Mouse (Mus musculus) midbrain, embryonic 14.5 days (tissue): ENCODE results near the gene Hist1h1d. TPM values are rescaled to one million over a fixed set of nuclear protein-coding genes. Genes with fewer than 3 reads are reported as not detected.
"Not testable (repeated sequence)": the region's sequence is repeated elsewhere in the genome, so short reads cannot be mapped to it uniquely, and the experiment has no call there.

ENCODE experiments used
- ATAC-seq: fragments of 200-750 bp; cut with Nextera tagmentation; 2 replicates; pipeline ENCODE4 v1.8.0; 2017; ENCODE audit warnings: moderate number of reproducible peaks, moderate library complexity; ENCODE audit not compliant: low FRiP score, low TSS enrichment
- DNase-seq: peaks from one replicate; pipeline ENCODE4 v3.0.0-alpha.2; 2015
- H3K27ac ChIP-seq: fragments of 300-500 bp; sonication (generic); replicated peaks from 2 replicates; pipeline ENCODE4 v1.5.1; 2014; ENCODE audit warnings: mild to moderate bottlenecking, low read depth, low read length, moderate library complexity
- H3K27me3 ChIP-seq: fragments of 300-500 bp; sonication (generic); 2 replicates; pipeline ENCODE4 v1.6.1; 2014; ENCODE audit warnings: low read length, control low read depth, mixed read lengths; ENCODE audit not compliant: control insufficient read depth, insufficient read depth
- H3K36me3 ChIP-seq: fragments of 300-500 bp; sonication (generic); 2 replicates; pipeline ENCODE4 v1.6.1; 2014; ENCODE audit warnings: low read length, control low read depth; ENCODE audit not compliant: control insufficient read depth, insufficient read depth
- H3K4me1 ChIP-seq: fragments of 300-500 bp; sonication (generic); 2 replicates; pipeline ENCODE4 v1.6.1; 2014; ENCODE audit warnings: mild to moderate bottlenecking, antibody characterized with exemption, low read length, control low read depth; ENCODE audit not compliant: control insufficient read depth, insufficient read depth
- H3K4me2 ChIP-seq: fragments of 300-500 bp; sonication (generic); 2 replicates; pipeline ENCODE4 v1.6.1; 2014; ENCODE audit warnings: mild to moderate bottlenecking, low read length, moderate library complexity
- H3K4me3 ChIP-seq: fragments of 300-500 bp; sonication (generic); replicated peaks from 2 replicates; pipeline ENCODE4 v1.5.1; 2014; ENCODE audit warnings: low read depth, low read length
- H3K9ac ChIP-seq: fragments of 300-500 bp; sonication (generic); replicated peaks from 2 replicates; pipeline ENCODE4 v1.6.1; 2014; ENCODE audit warnings: mild to moderate bottlenecking, low read length, moderate library complexity
- H3K9me3 ChIP-seq: fragments of 300-500 bp; sonication (generic); 2 replicates; pipeline ENCODE4 v1.6.1; 2016; ENCODE audit warnings: low read length, control low read depth, mixed read lengths; ENCODE audit not compliant: control insufficient read depth
- WGBS: fragments of 180-500 bp; shearing (Covaris S2); extraction: QIAGEN DNeasy Blood & Tissue Kit; methylation state at CpG from one replicate; pipeline ENCODE4 v1.1.7; 2014; 5-methylcytosine and 5-hydroxymethylcytosine counted together
- polyA plus RNA-seq: library from polyadenylated mRNA; unstranded; fragments of >200 nt; fragmentation: Nextera tagmentation; extraction: Ambion mirVana; gene quantifications from 2 replicates; pipeline ENCODE4 v1.2.1, GENCODE M21; 2014

Hist1h1d gene
- polyA plus RNA-seq, 1 experiment from 2014 or later, result 0.18 TPM

DNA sequence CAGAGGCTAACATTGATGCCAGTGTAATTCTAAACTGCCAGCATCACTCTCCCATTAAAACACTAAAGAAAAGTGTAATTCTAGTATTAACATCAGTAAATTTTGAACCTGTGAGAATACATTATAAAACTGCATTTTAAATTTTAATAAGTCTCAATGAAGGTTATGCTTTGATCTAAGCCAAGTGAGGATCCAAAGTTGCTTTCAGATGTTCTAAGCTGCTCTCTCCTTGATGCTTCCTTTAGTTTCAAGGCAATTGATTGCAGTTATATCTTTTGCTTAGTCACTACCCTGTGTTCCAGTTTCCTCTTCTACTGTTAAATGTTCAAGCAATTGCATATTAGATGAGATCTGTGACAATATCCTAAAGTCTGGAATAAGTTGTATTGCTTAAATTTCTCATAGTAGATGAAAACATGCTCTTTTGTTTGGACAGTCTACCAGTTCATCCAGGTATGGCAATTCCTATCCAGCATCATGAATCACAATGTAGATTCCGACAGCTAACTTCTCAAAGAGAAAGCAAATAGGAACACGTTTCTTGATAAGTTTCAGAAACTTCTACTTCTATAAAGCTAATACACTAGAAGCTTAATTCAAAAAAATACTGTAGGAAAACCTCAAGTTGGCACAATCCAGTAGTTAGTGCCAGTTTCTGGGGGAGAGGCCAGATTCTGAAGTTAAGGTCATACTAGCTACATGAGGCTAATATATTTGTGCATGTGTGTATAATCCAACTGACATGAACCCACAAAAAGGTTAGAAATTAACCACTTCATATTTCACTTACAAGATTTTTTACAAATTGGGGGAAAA lies 19.4 kb downstream of the Hist1h1d start:
- DNase-seq (no peak), ATAC-seq (no peak)
- peak overlapping the region; percentile 59 for H3K4me2 ChIP-seq
- peaks cover 35% of the 10 kb centered on the region for H3K4me1 ChIP-seq
- no peaks in the 10 kb centered on the region for H3K36me3 ChIP-seq
- H3K4me3 ChIP-seq, result peak overlapping the region; percentile 33
- H3K9ac ChIP-seq, result peak overlapping the region; percentile 46; the same call in 1 of the 2 replicates
- no peaks in the 10 kb centered on the region for H3K27me3 ChIP-seq
- peak overlapping the region; percentile 89 for H3K27ac ChIP-seq
- H3K9me3 ChIP-seq, result no peaks in the 10 kb centered on the region
- 38% methylated on average over 2 of the region's 2 CpGs for WGBS

DNA sequence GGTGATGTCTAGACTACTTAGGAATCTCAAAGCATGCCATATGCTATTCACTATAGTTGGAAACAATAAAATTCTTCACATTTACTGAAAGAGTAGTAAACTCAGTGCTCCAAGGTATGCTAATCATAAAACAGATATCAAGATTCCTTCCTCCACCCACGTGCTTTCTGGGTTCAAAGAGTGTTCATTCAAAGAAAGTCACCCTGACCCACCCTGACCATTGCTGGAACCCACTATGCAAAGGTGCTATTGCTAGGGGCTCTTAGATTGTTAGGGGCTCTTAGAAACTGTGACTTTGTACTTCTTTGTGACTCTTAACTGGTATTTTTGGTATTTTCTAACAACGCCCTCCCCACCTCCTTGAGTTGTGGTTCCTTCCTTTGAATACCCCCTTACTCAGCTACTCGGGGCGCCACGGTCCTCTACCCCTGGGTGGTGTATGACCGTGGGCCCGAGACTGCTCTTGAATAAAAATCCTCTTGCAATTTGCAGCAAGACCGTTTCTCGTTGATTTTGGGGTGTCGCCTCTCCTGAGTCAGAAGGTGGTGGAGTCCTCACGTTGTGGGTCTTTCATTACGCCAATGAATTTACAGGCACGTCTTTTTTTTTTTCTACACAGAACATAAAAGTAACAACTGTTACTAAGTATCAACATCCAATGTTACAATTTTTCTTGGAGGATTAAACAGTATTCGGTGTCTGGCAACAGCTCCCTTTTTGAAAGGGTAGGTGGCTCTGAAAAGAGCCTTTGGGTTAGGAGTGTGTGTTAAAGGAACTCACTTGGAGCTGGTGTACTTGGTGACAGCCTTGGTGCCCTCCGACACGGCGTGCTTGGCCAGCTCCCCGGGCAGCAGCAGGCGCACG lies 20.2 kb downstream of the Hist1h1d start:
- WGBS, result 8% methylated on average over 17 of the region's 20 CpGs
- H3K27ac ChIP-seq, result 0 out of 2 replicates have a peak overlapping the region, but pooled peaks have one; percentile 37
- peak overlapping the region; percentile 33 for H3K4me3 ChIP-seq
- not testable (repeated sequence) for H3K36me3 ChIP-seq, H3K27me3 ChIP-seq, H3K9ac ChIP-seq, DNase-seq, ATAC-seq, H3K9me3 ChIP-seq
- peak overlapping the region; percentile 59 for H3K4me2 ChIP-seq
- H3K4me1 ChIP-seq, result peaks cover 35% of the 10 kb centered on the region

DNA sequence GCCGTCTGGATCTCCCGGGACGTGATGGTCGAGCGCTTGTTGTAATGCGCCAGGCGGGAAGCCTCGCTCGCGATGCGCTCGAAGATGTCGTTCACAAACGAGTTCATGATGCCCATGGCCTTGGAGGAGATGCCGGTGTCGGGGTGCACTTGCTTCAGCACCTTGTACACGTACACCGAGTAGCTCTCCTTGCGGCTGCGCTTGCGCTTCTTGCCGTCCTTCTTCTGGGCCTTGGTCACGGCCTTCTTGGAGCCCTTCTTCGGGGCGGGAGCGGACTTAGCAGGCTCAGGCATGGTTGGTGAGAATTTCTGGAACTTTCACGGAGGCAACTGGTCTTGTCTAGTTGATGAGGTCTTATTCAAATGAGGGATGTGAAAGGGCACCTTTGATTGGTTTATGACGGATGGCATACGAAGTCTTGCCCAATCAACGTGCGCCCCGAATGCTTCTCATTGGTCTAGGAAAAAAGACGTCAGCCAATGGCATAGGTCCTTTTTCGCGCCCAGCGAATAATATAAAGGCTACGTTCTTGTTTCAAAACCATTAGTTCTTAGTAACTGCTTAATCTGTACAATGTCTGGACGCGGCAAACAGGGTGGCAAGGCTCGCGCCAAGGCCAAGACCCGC lies 20.9 kb downstream of the Hist1h1d start, which contains the start of the genes Hist1h2bf and Hist1h2ad:
Gene Hist1h2bf (minus strand): TSS at position 299 of the 627 bp plus-strand sequence.
Gene Hist1h2ad (plus strand): TSS at position 484 of the 627 bp plus-strand sequence.
- not testable (repeated sequence) for H3K9me3 ChIP-seq, H3K27me3 ChIP-seq, H3K36me3 ChIP-seq, H3K9ac ChIP-seq
- Histone ChIP-seq H3K4me3 (peak within 1 kb of the TSS; percentile 36), H3K4me1 (peaks cover 35% of the 10 kb centered on the region), H3K4me2 (peak within 1 kb of the TSS; percentile 59), H3K27ac (peak within 1 kb of the TSS; percentile 76)
- under 1% methylated on average over 33 of the region's 42 CpGs for WGBS
- DNase-seq, result peak; percentile 98
- ATAC-seq, result peak; percentile 91

DNA sequence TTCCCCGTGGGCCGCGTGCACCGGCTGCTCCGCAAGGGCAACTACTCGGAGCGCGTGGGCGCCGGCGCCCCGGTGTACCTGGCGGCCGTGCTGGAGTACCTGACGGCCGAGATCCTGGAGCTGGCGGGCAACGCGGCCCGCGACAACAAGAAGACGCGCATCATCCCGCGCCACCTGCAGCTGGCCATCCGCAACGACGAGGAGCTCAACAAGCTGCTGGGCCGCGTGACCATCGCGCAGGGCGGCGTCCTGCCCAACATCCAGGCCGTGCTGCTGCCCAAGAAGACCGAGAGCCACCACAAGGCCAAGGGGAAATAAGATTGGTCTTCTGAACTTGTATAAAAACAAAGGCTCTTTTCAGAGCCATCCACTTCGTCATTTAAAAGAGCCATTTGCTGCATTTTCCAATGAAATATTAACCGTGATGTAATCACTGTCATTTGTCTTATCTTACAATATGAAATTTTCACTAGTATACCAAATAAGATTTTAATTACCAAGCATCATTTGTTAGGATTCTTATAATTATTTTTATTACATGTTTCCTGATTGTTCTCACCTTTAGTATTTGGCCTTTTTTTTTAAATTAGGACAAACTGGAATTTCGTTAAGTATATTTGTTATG lies 21.6 kb downstream of the Hist1h1d start:
- peak overlapping the region; percentile 36 for H3K4me3 ChIP-seq
- H3K4me1 ChIP-seq, result peaks cover 35% of the 10 kb centered on the region
- WGBS, result 0% methylated on average over 5 of the region's 39 CpGs
- not testable (repeated sequence) for H3K27me3 ChIP-seq, H3K9ac ChIP-seq, H3K36me3 ChIP-seq, H3K9me3 ChIP-seq
- DNase-seq, result peak; percentile 37
- H3K4me2 ChIP-seq, result peak overlapping the region; percentile 59
- H3K27ac ChIP-seq, result peak overlapping the region; percentile 76
- 0 out of 2 replicates have a peak, but pooled peaks have one; percentile 0 for ATAC-seq

DNA sequence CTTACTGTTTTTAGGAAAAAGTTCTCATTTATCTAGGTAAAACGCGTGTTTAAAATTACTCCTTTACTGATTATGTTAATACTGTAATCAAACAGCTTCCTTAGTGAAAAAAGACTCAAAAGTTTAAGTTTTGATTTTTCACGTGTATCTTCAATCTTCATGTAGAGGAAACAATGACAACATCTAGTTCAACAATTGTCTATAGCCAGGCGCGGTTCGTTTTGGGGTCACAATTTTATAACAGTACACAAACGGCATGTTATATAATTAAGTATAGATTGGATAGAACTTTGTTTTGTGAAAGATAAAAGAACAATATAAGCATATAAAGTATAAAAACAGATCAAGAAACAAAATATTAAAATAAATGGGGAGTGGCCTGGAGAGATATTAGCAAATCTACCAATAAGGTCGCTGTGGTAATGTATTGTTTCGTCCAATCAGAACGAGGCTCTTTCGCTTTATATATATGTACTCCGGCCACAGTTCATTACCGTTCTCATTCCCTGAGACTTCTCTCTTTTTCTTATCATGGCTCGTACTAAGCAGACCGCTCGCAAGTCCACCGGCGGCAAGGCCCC lies 22.3 kb downstream of the Hist1h1d start, which contains the start of gene Hist1h3d:
Gene Hist1h3d (plus strand): TSS at position 493 of the 581 bp plus-strand sequence.
- Histone ChIP-seq H3K36me3 (no peaks in the 10 kb centered on the region), H3K9ac (peak within 1 kb of the TSS; percentile 30; the same call in 1 of the 2 replicates), H3K9me3 (no peaks in the 10 kb centered on the region), H3K4me3 (peak within 1 kb of the TSS; percentile 36), H3K27me3 (no peaks in the 10 kb centered on the region), H3K4me2 (peak within 1 kb of the TSS; percentile 59), H3K4me1 (peaks cover 31% of the 10 kb centered on the region), H3K27ac (peak within 1 kb of the TSS; percentile 76)
- ATAC-seq, result peak; percentile 72
- under 1% methylated on average over 18 of the region's 18 CpGs for WGBS
- peak; percentile 88 for DNase-seq

DNA sequence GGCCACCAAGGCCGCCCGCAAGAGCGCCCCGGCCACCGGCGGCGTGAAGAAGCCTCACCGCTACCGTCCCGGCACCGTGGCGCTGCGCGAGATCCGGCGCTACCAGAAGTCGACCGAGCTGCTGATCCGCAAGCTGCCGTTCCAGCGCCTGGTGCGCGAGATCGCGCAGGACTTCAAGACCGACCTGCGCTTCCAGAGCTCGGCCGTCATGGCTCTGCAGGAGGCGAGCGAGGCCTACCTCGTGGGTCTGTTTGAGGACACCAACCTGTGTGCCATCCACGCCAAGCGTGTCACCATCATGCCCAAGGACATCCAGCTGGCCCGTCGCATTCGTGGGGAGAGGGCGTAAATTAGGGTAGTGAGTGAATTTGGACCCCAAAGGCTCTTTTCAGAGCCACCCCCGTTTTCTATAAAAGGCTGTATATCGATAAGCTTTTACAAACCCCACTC lies 22.8 kb downstream of the Hist1h1d start:
- Histone ChIP-seq H3K4me2 (peak overlapping the region; percentile 59), H3K27ac (peak overlapping the region; percentile 68), H3K4me1 (peaks cover 30% of the 10 kb centered on the region), H3K9ac (peak overlapping the region; percentile 30; the same call in 1 of the 2 replicates), H3K4me3 (peak overlapping the region; percentile 36)
- not testable (repeated sequence) for H3K27me3 ChIP-seq, H3K36me3 ChIP-seq, ATAC-seq, DNase-seq, H3K9me3 ChIP-seq
- 0% methylated on average over 10 of the region's 40 CpGs for WGBS

DNA sequence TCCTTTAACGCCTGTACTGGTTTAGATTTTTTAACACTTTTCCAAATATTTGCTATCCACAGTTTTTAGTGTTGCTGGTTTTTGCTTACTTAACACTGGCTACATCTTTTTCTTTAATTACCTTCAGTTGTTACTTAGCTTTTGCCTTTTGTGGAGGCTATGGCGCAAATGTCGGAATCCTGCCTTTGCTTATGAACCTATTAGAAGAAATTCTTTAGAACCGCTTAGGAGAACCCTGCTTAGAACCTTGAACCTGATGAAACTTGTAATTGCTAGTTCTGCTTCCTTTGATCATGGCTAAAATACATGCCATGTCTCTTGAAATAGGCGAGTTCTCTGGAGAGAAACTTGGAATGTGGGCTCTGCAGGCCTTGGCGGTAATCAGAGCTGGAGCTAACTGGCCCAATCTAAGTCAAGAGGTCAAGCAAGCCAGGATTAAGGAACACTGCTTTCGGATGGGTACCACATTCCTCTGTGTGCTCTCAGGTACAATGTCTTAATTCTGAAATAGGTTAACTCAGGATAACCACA lies 23.4 kb downstream of the Hist1h1d start:
- H3K9ac ChIP-seq, result peak overlapping the region; percentile 30; the same call in 1 of the 2 replicates
- DNase-seq (no peak), ATAC-seq (no peak)
- H3K27me3 ChIP-seq, result no peaks in the 10 kb centered on the region
- peak overlapping the region; percentile 59 for H3K4me2 ChIP-seq
- no peaks in the 10 kb centered on the region for H3K9me3 ChIP-seq
- WGBS, result 2% methylated on average over 7 of the region's 7 CpGs
- peaks cover 30% of the 10 kb centered on the region for H3K4me1 ChIP-seq
- H3K27ac ChIP-seq, result peak overlapping the region; percentile 49; the same call in 1 of the 2 replicates
- H3K4me3 ChIP-seq, result peak overlapping the region; percentile 36
- H3K36me3 ChIP-seq, result no peaks in the 10 kb centered on the region
